In genomic region chr10:96609356-96610345, GRCm38 (mm10) we compare ENCODE assay signal across 13 mouse cellular contexts. TPM values are rescaled to one million over a fixed set of nuclear protein-coding genes. Genes with fewer than 3 reads are reported as not detected.
DNase-seq lines count a peak whose midpoint lies in the region; ATAC-seq lines count a peak whose summit lies in the region.
"Had no signal": no experiment of that assay in that cellular context is flagged by ENCODE, and none has a peak within 500 bp of the region (broad histone marks: within the 10 kb centered on the region; RNA-seq: fewer than 3 reads in every experiment).

No protein-coding gene starts in this region.

- DNase-seq in thymus, postnatal 14 days, result peak; percentile 40
- no peak for DNase-seq in thymus, adult 18-20 months
- peak; percentile 75 for DNase-seq in ES-CJ7 (ENCODE audit: low read depth, low spot score)
- peak; percentile 79 for DNase-seq in naive thymus-derived CD4-positive, alpha-beta T cell, adult 2 months (ENCODE audit: low read depth)
- no peak for DNase-seq in retina, embryonic 14.5 days (ENCODE audit: low spot score)
- DNase-seq in heart, postnatal 14 days, result no peak
- DNase-seq: adrenal gland, adult 2 months; cerebellum, adult 8-10 months; gastrocnemius, postnatal 10 days; heart, postnatal 10 days; kidney, adult 18-20 months had no signal

- peak; percentile 82 for ATAC-seq in activated CD4-positive, CD25-positive, alpha-beta regulatory T cell, adult 4 months
- ATAC-seq: forebrain, embryonic 15.5 days had no signal

- intact Hi-C loops in heart, postnatal 14 days (cut with DNase I), result no loop called here

RNA-seq across cellular contexts. Expression of gene Btg1, which starts 7.2 kb away (rescaled TPM):
- 100 to 1,000 TPM; 187 to 198 TPM for polyA plus RNA-seq in activated CD4-positive, CD25-positive, alpha-beta regulatory T cell, adult 4 months (2017; shearing (Covaris generic))
- 10 to 100 TPM; 48.0 to 53.4 TPM for total RNA-seq in heart, postnatal 14 days (2021)

Comparison
In these comparisons a context has a peak if more than half of its experiments do, and no peak if none do; other contexts are left out.
1. DNase-seq: peak in thymus, postnatal 14 days (single experiment), ES-CJ7 (single experiment) and naive thymus-derived CD4-positive, alpha-beta T cell, adult 2 months (single experiment); none in thymus, adult 18-20 months (0 of 2), retina, embryonic 14.5 days (single experiment) and heart, postnatal 14 days (0 of 2).